Mouse (Mus musculus): ENCODE measurements around the gene Stard5.

DNA sequence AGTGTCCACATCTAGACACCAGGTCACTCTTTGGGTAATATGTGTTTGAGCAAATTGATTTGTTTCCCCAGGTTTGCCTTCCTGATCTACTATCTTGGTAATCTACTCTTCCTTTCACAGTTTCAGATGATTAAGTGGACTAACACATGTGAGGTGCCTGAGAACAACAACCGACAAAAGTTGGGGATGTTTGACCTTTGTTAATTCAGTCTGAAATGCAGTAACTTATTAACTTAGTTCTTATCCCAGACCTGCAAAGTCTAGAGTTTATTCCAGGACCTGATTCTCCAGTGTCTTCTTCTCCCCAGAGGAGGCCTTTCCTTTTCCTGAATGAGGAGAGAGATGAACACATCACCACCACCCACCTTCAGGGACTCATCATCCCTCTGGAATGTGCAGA, 19.9 kb upstream of the Stard5 start:
- TF ChIP-seq CTCF (IDR thresholded peaks at IDR 0.05; ENCODE audit: borderline replicate concordance, insufficient read depth, low read length) (no peak), POLR2A (IDR thresholded peaks at IDR 0.05; ENCODE audit: low read depth, low read length) (no peak)

Data from embryonic fibroblast, embryonic 13.5 days (primary cell).